In the genomic region with DNA sequence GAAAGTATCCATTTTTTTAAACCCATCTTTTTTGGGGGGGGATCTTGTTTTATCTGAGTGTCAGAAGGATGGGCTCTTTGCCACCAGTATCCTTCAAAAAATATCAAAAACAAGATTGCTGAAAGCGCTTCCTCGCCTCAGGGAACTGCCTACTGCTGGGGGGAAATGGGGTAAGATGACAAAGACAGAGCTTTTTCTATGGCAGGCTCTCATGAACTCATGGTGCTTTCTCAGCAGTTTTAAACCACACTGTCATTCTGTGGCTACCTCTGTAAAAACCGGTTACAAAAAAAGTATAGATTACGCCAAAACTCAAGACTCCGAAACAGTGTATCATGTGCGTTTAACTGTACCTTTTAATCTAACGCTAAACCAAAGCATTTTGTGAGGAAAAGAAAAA, we compare ENCODE assay signal across 21 mouse cellular contexts. TPM values are rescaled to one million over a fixed set of nuclear protein-coding genes. Genes with fewer than 3 reads are reported as not detected.
DNase-seq lines count a peak whose midpoint lies in the region; ATAC-seq lines count a peak whose summit lies in the region.
"Had no signal": no experiment of that assay in that cellular context is flagged by ENCODE, and none has a peak within 500 bp of the region (broad histone marks: within the 10 kb centered on the region; RNA-seq: fewer than 3 reads in every experiment).

No protein-coding gene starts in this region.

- H3K9me3 ChIP-seq in limb, embryonic 12.5 days, result no peaks in the 10 kb centered on the region
- no peaks in the 10 kb centered on the region for H3K9me3 ChIP-seq in limb, embryonic 10.5 days (replicated peaks)
- H3K9me3 ChIP-seq in embryonic facial prominence, embryonic 15.5 days (replicated peaks), result no peaks in the 10 kb centered on the region
- H3K9me3 ChIP-seq in limb, embryonic 13.5 days, result no peaks in the 10 kb centered on the region
- H3K9me3 ChIP-seq: embryonic facial prominence, embryonic 12.5 days; forebrain, embryonic 13.5 days; forebrain, embryonic 15.5 days had no signal

- H3K36me3 ChIP-seq in limb, embryonic 12.5 days, result no peaks in the 10 kb centered on the region
- no peaks in the 10 kb centered on the region for H3K36me3 ChIP-seq in limb, embryonic 10.5 days
- H3K36me3 ChIP-seq in embryonic facial prominence, embryonic 15.5 days, result no peaks in the 10 kb centered on the region
- H3K36me3 ChIP-seq in limb, embryonic 13.5 days, result no peaks in the 10 kb centered on the region
- H3K36me3 ChIP-seq: embryonic facial prominence, embryonic 12.5 days; forebrain, embryonic 15.5 days had no signal

- ATAC-seq in limb, embryonic 12.5 days (ENCODE audit: insufficient number of reproducible peaks, insufficient read depth, low FRiP score, low TSS enrichment, low read depth), result no peak
- peak; percentile 63; the same call in 1 of the 2 replicates for ATAC-seq in embryonic facial prominence, embryonic 15.5 days (ENCODE audit: insufficient number of reproducible peaks, low FRiP score, low TSS enrichment, low read depth)
- ATAC-seq in limb, embryonic 13.5 days (ENCODE audit: low FRiP score, low read depth), result no peak
- ATAC-seq: forebrain, embryonic 13.5 days; forebrain, embryonic 15.5 days; forebrain, postnatal 0 days had no signal

- no peaks in the 10 kb centered on the region for H3K27me3 ChIP-seq in limb, embryonic 12.5 days
- H3K27me3 ChIP-seq in limb, embryonic 10.5 days (ENCODE audit: low read depth, poor library complexity, severe bottlenecking), result no peaks in the 10 kb centered on the region
- H3K27me3 ChIP-seq in embryonic facial prominence, embryonic 15.5 days, result no peaks in the 10 kb centered on the region
- H3K27me3 ChIP-seq in limb, embryonic 13.5 days, result no peaks in the 10 kb centered on the region
- H3K27me3 ChIP-seq: embryonic facial prominence, embryonic 12.5 days; forebrain, embryonic 13.5 days; forebrain, embryonic 15.5 days had no signal

- DNase-seq in limb, embryonic 10.5 days (ENCODE audit: low spot score), result no peak
- no peak for DNase-seq in cerebellum, adult 11 months
- no peak for DNase-seq in heart, postnatal 36 days
- DNase-seq: adrenal gland, adult 2 months; adrenal gland, postnatal 10 days; adrenal gland, postnatal 25 days; cerebellum, adult 11-12 months; cerebellum, adult 2 months; cerebellum, adult 9-10 months; cerebellum, postnatal 10 days; cerebellum, postnatal 36 days; embryo, embryonic 11 days; forebrain, postnatal 0 days had no signal

- H3K4me2 ChIP-seq in limb, embryonic 12.5 days, result 0 out of 2 replicates have a peak overlapping the region, but pooled peaks have one; percentile 11
- H3K4me2 ChIP-seq in embryonic facial prominence, embryonic 15.5 days (replicated peaks), result no peak overlapping the region
- peak overlapping the region; percentile 33 for H3K4me2 ChIP-seq in limb, embryonic 13.5 days (replicated peaks)
- H3K4me2 ChIP-seq: embryonic facial prominence, embryonic 12.5 days; forebrain, embryonic 13.5 days; forebrain, embryonic 15.5 days had no signal

- intact Hi-C loops in heart, postnatal 36 days (cut with DNase I), result no loop called here

- no peak overlapping the region for H3K4me3 ChIP-seq in limb, embryonic 12.5 days (replicated peaks)
- H3K4me3 ChIP-seq in limb, embryonic 10.5 days, result no peak overlapping the region
- H3K4me3 ChIP-seq in embryonic facial prominence, embryonic 15.5 days (replicated peaks), result no peak overlapping the region
- H3K4me3 ChIP-seq in limb, embryonic 13.5 days, result no peak overlapping the region
- H3K4me3 ChIP-seq: embryonic facial prominence, embryonic 12.5 days; forebrain, embryonic 13.5 days; forebrain, embryonic 15.5 days had no signal

- no peak overlapping the region for H3K9ac ChIP-seq in limb, embryonic 12.5 days (replicated peaks)
- H3K9ac ChIP-seq in embryonic facial prominence, embryonic 15.5 days, result no peak overlapping the region
- no peak overlapping the region for H3K9ac ChIP-seq in limb, embryonic 13.5 days
- H3K9ac ChIP-seq: embryonic facial prominence, embryonic 12.5 days; forebrain, embryonic 13.5 days; forebrain, embryonic 15.5 days; forebrain, postnatal 0 days had no signal

- H3K27ac ChIP-seq in limb, embryonic 12.5 days, result no peak overlapping the region
- no peak overlapping the region for H3K27ac ChIP-seq in limb, embryonic 10.5 days
- no peak overlapping the region for H3K27ac ChIP-seq in embryonic facial prominence, embryonic 15.5 days (replicated peaks)
- H3K27ac ChIP-seq in limb, embryonic 13.5 days, result no peak overlapping the region
- H3K27ac ChIP-seq: embryonic facial prominence, embryonic 12.5 days; forebrain, embryonic 13.5 days; forebrain, embryonic 15.5 days had no signal

- H3K4me1 ChIP-seq in limb, embryonic 12.5 days (replicated peaks), result peaks cover 11% of the 10 kb centered on the region
- H3K4me1 ChIP-seq in limb, embryonic 10.5 days, result no peaks in the 10 kb centered on the region; the same call in 1 of the 2 replicates
- H3K4me1 ChIP-seq in embryonic facial prominence, embryonic 15.5 days, result no peaks in the 10 kb centered on the region
- peaks cover 10% of the 10 kb centered on the region for H3K4me1 ChIP-seq in limb, embryonic 13.5 days
- H3K4me1 ChIP-seq: embryonic facial prominence, embryonic 12.5 days; forebrain, embryonic 13.5 days; forebrain, embryonic 15.5 days had no signal

- WGBS in limb, embryonic 12.5 days, result 73% methylated on average over 7 of the region's 7 CpGs
- WGBS in limb, embryonic 10.5 days, result 90% methylated on average over 7 of the region's 7 CpGs
- 70% methylated on average over 7 of the region's 7 CpGs for WGBS in embryonic facial prominence, embryonic 15.5 days
- WGBS in limb, embryonic 13.5 days, result 66% methylated on average over 7 of the region's 7 CpGs

RNA-seq across cellular contexts. Expression of gene Dcn, which starts 22.4 kb away (rescaled TPM):
- polyA plus RNA-seq in limb, embryonic 12.5 days (2016; fragmentation: Nextera tagmentation; extraction: Ambion mirVana), result 51.8 and 66.6 TPM in 2 replicates
- 2.4 and 5.2 TPM in 2 replicates for polyA plus RNA-seq in limb, embryonic 10.5 days (2016; fragmentation: Nextera tagmentation; extraction: Ambion mirVana)
- 765 and 776 TPM in 2 replicates for polyA plus RNA-seq in embryonic facial prominence, embryonic 15.5 days (2015; fragmentation: Nextera tagmentation; extraction: Ambion mirVana)
- polyA plus RNA-seq in limb, embryonic 13.5 days (2015; fragmentation: Nextera tagmentation; extraction: Ambion mirVana), result 302 and 322 TPM in 2 replicates
- 100 to 1,000 TPM; 425 to 437 TPM for total RNA-seq in heart, postnatal 36 days (2021)
- total RNA-seq: common myeloid progenitor, adult 5-6 weeks; MEL had no signal
